Mouse (Mus musculus): ENCODE measurements around the gene Fbxl12. TPM values are rescaled to one million over a fixed set of nuclear protein-coding genes. Genes with fewer than 3 reads are reported as not detected.

Fbxl12 gene
- polyA plus RNA-seq, 1 experiment from 2014 or later, result 7.4 TPM

DNA sequence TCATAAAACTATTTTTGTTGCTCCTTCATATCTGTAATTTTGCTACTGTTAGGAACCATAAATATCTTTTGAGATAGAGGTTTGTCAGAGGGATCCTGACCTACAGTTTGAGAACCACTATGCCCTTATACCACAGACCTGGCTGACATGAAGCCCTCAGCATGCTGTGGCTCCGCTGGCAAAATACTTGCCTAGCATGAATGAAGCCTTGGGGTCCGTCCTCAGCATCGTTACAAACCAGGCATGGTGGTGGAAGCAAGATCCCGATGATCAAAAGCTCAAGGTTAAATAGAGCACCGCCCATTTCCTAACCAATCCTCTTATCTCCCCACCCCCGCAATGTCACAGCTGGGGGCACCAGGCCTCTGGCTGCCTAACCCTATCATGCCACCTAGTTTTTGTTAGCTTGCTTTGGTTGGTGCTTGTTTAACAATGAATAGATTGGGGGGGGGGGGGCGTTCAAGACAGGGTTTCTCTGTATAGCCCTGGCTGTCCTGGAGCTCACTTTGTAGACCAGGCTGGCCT, 22.0 kb upstream of the Fbxl12 start:
- Histone ChIP-seq H3K9me3 (ENCODE audit: control insufficient read depth) (no peaks in the 10 kb centered on the region), H3K4me1 (replicated peaks; ENCODE audit: control insufficient read depth, insufficient read depth, low read length) (no peaks in the 10 kb centered on the region)
- 14% methylated on average over 7 of the region's 7 CpGs for WGBS

DNA sequence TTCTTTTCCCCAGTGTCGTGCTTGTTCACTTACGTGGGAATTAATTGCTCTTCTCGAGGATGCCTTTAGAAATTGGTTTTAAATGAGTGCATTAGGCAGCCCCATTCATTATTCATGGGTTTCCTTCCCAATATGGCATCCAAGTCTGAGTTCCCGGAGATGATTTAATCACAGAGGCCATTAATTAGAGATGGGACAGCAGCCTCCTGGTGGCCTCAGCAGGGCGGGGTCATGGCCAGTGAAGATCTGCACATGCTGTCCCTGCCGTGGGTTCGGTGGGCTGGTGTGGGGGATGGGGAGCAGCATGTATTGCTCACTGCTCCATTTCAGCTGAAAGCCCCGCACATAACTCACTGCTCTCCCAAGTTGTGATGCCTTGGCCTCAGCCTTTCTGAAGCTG, 21.4 kb upstream of the Fbxl12 start:
- H3K27ac ChIP-seq (ENCODE audit: low read depth, low read length), result no peak overlapping the region
- H3K27me3 ChIP-seq (replicated peaks; ENCODE audit: control insufficient read depth, insufficient read depth, low read length), result no peaks in the 10 kb centered on the region
- 39% methylated on average over 8 of the region's 8 CpGs for WGBS
- H3K4me1 ChIP-seq (replicated peaks; ENCODE audit: control insufficient read depth, insufficient read depth, low read length), result no peaks in the 10 kb centered on the region
- ATAC-seq, result no peak
- peaks cover 37% of the 10 kb centered on the region for H3K36me3 ChIP-seq (ENCODE audit: control insufficient read depth, insufficient read depth)
- H3K9me3 ChIP-seq (ENCODE audit: control insufficient read depth), result no peaks in the 10 kb centered on the region
- H3K4me3 ChIP-seq (ENCODE audit: low read depth, low read length), result no peak overlapping the region
- no peak for TF ChIP-seq CTCF (IDR thresholded peaks at IDR 0.05; ENCODE audit: low read depth)
- no peak overlapping the region for H3K4me2 ChIP-seq (replicated peaks; ENCODE audit: low read depth)
- no peak overlapping the region for H3K9ac ChIP-seq (ENCODE audit: low read depth, low read length)

More for the DNA sequence above, 22.0 kb upstream of the Fbxl12 start:
- H3K4me3 ChIP-seq (ENCODE audit: low read depth, low read length), result no peak overlapping the region
- H3K9ac ChIP-seq (ENCODE audit: low read depth, low read length), result no peak overlapping the region
- TF ChIP-seq CTCF (IDR thresholded peaks at IDR 0.05; ENCODE audit: low read depth), result no peak
- no peak overlapping the region for H3K4me2 ChIP-seq (replicated peaks; ENCODE audit: low read depth)
- no peak for ATAC-seq
- no peak overlapping the region for H3K27ac ChIP-seq (ENCODE audit: low read depth, low read length)
- H3K36me3 ChIP-seq (ENCODE audit: control insufficient read depth, insufficient read depth), result peaks cover 31% of the 10 kb centered on the region
- H3K27me3 ChIP-seq (replicated peaks; ENCODE audit: control insufficient read depth, insufficient read depth, low read length), result no peaks in the 10 kb centered on the region

- no peak for TF ChIP-seq CTCF (IDR thresholded peaks at IDR 0.05; ENCODE audit: low read depth)
- 81% methylated on average over 5 of the region's 5 CpGs for WGBS
- H3K27ac ChIP-seq (ENCODE audit: low read depth, low read length), result no peak overlapping the region
- no peaks in the 10 kb centered on the region for H3K9me3 ChIP-seq (ENCODE audit: control insufficient read depth)
- H3K27me3 ChIP-seq (replicated peaks; ENCODE audit: control insufficient read depth, insufficient read depth, low read length), result no peaks in the 10 kb centered on the region
- no peak overlapping the region for H3K9ac ChIP-seq (ENCODE audit: low read depth, low read length)
- no peaks in the 10 kb centered on the region for H3K4me1 ChIP-seq (replicated peaks; ENCODE audit: control insufficient read depth, insufficient read depth, low read length)
- no peak for ATAC-seq
- peaks cover 40% of the 10 kb centered on the region for H3K36me3 ChIP-seq (ENCODE audit: control insufficient read depth, insufficient read depth)
- H3K4me3 ChIP-seq (ENCODE audit: low read depth, low read length), result no peak overlapping the region
- no peak overlapping the region for H3K4me2 ChIP-seq (replicated peaks; ENCODE audit: low read depth)
Observed at GRCm38 (mm10) chr9:20664982-20665637, 20.5 kb upstream of the Fbxl12 start.

DNA sequence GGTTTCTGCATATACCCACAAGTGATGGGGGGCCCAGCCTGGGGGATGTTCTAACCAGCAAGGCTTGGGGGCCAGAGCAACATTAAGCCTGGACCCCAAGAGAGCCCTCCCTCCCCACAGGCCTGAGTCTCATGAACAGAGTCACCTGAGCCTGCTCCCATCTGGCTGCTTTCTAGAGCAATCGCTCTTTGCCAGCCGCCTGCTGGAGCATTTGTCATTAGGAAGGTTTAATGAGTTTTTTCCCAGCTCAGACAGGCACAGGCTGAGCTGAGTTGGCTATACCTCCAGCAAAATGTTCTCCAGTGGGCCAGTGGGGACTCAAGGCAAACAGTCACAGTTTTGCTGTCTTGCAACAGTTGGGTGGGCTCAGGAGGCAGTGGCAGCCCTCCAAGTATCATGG, 19.8 kb upstream of the Fbxl12 start:
- no peak for TF ChIP-seq CTCF (IDR thresholded peaks at IDR 0.05; ENCODE audit: low read depth)
- Histone ChIP-seq H3K27ac (ENCODE audit: low read depth, low read length) (no peak overlapping the region), H3K9me3 (ENCODE audit: control insufficient read depth) (no peaks in the 10 kb centered on the region), H3K4me2 (replicated peaks; ENCODE audit: low read depth) (no peak overlapping the region), H3K27me3 (replicated peaks; ENCODE audit: control insufficient read depth, insufficient read depth, low read length) (no peaks in the 10 kb centered on the region), H3K4me3 (ENCODE audit: low read depth, low read length) (no peak overlapping the region), H3K4me1 (replicated peaks; ENCODE audit: control insufficient read depth, insufficient read depth, low read length) (no peaks in the 10 kb centered on the region), H3K36me3 (ENCODE audit: control insufficient read depth, insufficient read depth) (peaks cover 46% of the 10 kb centered on the region), H3K9ac (ENCODE audit: low read depth, low read length) (no peak overlapping the region)
- ATAC-seq, result no peak
- 78% methylated on average over 2 of the region's 2 CpGs for WGBS

DNA sequence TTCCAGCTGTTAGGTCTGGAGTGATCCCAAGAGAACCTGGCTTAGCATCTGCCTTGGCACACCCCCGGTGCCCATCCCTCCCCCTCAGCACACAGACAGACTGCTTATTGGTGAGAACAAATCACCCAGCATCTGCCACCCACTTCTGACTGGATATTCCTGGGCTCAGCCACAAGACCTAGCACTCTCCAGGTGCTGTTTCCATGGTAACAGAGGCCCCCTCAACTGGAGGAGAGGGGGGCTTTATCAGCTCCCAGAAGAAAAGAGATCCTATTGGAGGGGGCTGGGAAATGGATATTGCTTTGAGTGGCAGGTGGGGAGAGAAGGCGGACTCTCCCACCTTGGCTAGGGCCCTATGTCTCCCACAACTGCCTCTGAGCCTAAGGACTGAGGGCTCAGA, 19.4 kb upstream of the Fbxl12 start:
- Histone ChIP-seq H3K9ac (ENCODE audit: low read depth, low read length) (no peak overlapping the region), H3K4me3 (ENCODE audit: low read depth, low read length) (no peak overlapping the region), H3K27ac (ENCODE audit: low read depth, low read length) (no peak overlapping the region), H3K4me2 (replicated peaks; ENCODE audit: low read depth) (no peak overlapping the region), H3K27me3 (replicated peaks; ENCODE audit: control insufficient read depth, insufficient read depth, low read length) (no peaks in the 10 kb centered on the region), H3K36me3 (ENCODE audit: control insufficient read depth, insufficient read depth) (peaks cover 49% of the 10 kb centered on the region), H3K9me3 (ENCODE audit: control insufficient read depth) (no peaks in the 10 kb centered on the region), H3K4me1 (replicated peaks; ENCODE audit: control insufficient read depth, insufficient read depth, low read length) (no peaks in the 10 kb centered on the region)
- WGBS, result 90% methylated on average over 2 of the region's 2 CpGs
- no peak for TF ChIP-seq CTCF (IDR thresholded peaks at IDR 0.05; ENCODE audit: low read depth)
- no peak for ATAC-seq

- Histone ChIP-seq H3K36me3 (ENCODE audit: control insufficient read depth, insufficient read depth) (peaks cover 58% of the 10 kb centered on the region), H3K9me3 (ENCODE audit: control insufficient read depth) (no peaks in the 10 kb centered on the region), H3K4me1 (replicated peaks; ENCODE audit: control insufficient read depth, insufficient read depth, low read length) (no peaks in the 10 kb centered on the region), H3K4me3 (ENCODE audit: low read depth, low read length) (no peak overlapping the region), H3K27me3 (replicated peaks; ENCODE audit: control insufficient read depth, insufficient read depth, low read length) (no peaks in the 10 kb centered on the region), H3K27ac (ENCODE audit: low read depth, low read length) (no peak overlapping the region), H3K9ac (ENCODE audit: low read depth, low read length) (no peak overlapping the region), H3K4me2 (replicated peaks; ENCODE audit: low read depth) (no peak overlapping the region)
- no peak for ATAC-seq
- no peak for TF ChIP-seq CTCF (IDR thresholded peaks at IDR 0.05; ENCODE audit: low read depth)
- WGBS, result 91% methylated on average over 8 of the region's 8 CpGs
Observed at GRCm38 (mm10) chr9:20662874-20663273, 18.3 kb upstream of the Fbxl12 start.
